Mouse (Mus musculus): ENCODE results near the gene Olfr1499.
"Not testable (repeated sequence)": the region's sequence is repeated elsewhere in the genome, so short reads cannot be mapped to it uniquely, and the experiment has no call there.

The Olfr1499 gene

DNA sequence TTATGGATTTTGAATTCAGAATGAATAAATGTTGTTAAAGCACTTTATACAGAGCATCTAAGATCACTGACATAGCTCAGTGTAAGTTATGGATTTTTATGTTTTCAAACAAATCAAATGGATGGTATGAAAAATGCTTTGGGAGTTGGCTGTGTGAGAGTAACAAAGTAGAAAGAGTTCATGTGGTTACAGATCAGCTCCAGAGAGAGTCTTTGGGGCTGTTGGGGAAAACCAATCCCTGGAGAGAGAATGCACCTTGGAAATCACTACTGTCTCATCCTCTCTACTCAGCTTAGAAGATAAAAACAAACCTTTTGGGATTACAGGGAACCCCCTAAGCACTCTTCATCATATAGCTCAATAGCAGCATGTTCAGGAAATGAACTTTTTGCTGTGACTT lies at the start of gene Olfr1499:
Gene Olfr1499, minus strand, starts transcription at position 101 of the 400 bp plus-strand sequence.
- no peak for DNase-seq (ENCODE audit: low spot score in 2 of 2)

DNA sequence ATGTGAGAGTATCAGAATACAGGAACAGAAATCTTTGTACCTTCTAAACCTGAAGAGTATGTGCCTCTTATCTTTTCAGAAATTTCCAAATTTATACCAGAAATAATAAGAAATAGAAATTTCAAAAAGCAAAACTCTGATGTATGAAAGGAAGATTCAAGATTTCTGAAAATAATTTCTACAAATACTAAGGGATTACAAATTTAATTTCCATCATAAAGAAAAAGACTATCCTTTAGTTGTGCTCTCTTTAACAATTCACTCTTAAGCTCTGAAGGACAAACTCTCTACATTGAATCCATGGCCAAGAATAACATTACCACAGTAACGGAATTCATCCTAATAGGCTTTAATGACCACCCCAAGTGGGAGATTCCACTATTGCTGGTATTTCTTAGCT lies 42.2 kb upstream of the Olfr1499 start, which contains the start of gene Olfr1502:
Gene Olfr1502, plus strand, starts transcription at position 301 of the 400 bp plus-strand sequence.
- DNase-seq (ENCODE audit: low spot score in 2 of 2), result no peak

DNA sequence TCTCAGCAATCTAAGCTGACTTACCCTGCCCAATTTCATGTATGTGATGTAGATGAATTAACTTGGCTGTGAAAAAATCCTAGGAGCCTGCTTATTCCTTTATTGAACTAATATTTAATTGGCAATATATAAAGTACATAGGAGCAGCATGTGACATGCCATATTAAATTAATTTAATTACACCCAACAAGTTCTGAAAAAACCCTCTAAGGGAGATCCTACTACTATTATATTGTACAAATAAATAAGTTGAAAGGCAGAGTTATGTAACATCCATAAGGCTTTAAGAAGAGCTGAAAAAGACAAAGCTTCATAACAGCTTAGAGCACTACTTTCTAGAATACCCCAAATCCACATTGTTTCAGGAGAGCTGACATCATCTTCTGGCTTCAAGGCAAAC lies 31.3 kb upstream of the Olfr1499 start, which contains the start of gene Olfr1501:
Gene Olfr1501, minus strand, starts transcription at position 101 of the 400 bp plus-strand sequence.
- DNase-seq (ENCODE audit: low spot score in 2 of 2), result not testable (repeated sequence)

DNA sequence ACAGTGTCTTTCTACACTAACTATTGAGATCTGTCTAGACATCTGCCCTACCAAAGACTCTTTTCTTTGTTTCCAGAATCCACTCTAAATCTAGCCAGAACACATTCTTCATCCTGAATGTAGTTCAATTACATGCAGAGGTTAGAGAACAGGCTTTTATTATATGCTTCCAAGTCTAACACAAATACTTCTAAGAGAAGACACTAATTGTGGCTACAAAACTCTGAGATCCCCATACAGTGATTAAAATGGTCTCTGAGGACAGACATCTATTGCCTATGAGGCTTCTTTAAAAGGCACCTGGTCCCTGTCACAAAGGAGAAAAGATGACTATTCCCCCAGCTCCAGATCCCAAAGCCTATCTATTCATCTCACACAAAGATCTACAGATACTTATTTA lies 11.1 kb upstream of the Olfr1499 start, which contains the start of gene Olfr1500:
Gene Olfr1500, minus strand, starts transcription at position 101 of the 400 bp plus-strand sequence.
- DNase-seq (ENCODE audit: low spot score in 2 of 2), result no peak

DNA sequence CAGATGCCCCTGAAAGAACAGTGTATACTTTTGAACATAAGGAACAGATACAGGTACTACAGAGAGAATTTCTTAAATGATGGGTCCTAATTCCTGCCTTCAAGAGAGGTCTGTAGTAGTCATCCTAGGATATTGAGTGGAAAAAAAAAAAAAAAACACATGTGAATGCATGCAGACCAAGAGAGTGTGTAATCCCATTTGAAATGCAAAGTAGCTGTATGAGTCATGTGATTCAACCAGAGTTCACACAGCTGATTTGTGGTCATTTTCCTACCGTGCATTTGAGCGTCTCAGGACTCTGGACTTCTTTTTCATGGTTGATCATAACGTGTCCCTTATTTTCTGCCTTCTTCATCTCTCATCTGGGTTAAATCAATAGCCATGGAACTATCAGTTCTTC lies 9.2 kb upstream of the Olfr1499 start:
- DNase-seq (ENCODE audit: low spot score in 2 of 2), result no peak

DNA sequence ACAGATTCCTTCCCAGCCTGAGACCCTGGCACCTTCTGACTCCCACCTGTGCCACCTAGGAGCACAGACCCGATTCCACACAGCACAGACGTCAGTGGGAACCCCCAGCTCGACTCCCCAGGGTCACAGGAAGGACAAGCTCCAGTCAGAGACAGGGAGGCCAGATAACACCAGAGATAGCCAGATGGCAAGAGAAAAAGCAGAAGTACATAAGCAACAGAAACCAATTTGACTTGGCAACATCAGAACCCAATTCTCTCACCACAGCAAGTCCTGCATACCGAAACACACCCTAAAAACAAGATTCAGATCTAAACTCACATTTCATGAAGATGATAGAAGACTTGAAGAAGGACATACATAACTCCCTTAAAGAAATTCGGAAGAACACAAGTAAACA lies 1.6 kb upstream of the Olfr1499 start:
- no peak for DNase-seq (ENCODE audit: low spot score in 2 of 2)

DNA sequence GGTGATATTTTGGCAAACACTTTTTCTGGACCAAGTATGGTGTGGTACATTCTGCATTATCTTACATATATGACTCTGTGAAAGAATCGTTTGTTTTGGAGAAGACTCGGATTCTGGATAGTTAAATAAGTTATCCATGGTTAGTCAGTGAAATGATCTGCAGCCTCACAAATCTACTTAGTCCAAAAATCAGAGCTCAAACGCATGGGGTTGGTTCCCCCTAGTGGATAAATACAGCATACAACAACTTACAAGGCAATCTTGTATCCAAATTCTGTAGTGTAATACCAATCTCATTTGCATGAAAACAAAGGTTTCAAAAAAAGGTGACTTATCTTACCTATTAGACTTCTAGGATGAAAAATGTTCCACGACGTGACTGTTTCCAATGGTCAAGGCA lies 420 bp downstream of the Olfr1499 start:
- DNase-seq (ENCODE audit: low spot score in 2 of 2), result no peak

DNA sequence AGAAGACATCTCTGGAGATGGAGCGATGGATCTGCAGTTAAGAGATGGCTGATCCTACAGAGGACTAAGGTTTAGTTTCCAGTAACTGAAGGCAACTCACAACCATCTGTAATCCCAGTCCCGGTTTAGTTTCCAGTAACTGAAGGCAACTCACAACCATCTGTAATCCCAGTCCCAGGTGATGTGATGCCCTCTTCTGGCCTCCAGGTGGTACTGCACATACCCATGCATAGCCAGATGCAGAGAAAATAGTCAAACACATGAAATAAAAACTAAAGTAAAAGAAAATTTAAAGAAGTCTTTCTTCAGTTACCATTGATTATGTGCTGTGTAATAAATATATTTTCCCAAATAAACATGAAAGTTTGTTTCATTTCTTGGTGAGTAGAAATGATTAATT lies 6.4 kb downstream of the Olfr1499 start:
- no peak for DNase-seq (ENCODE audit: low spot score in 2 of 2)

DNA sequence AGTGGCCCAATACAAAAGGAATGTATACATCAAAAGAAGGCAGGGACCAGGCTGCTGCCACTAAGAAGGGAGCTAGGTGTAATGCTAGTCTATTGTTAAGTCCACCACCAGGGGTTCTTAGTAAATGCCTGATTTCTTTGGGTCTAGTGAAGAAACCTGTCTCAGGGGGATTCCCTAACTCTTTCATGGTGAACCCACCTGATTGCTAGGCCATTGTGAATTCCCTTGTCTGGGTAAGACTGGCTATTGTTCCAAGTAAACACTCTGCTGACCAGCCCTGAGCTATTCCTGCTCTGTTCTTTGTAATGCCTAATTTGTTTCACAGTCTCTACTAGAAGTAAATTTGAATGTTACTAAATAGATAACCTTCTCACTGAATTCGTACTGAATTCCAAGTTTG lies 13.8 kb downstream of the Olfr1499 start:
- DNase-seq (ENCODE audit: low spot score in 2 of 2), result not testable (repeated sequence)

DNA sequence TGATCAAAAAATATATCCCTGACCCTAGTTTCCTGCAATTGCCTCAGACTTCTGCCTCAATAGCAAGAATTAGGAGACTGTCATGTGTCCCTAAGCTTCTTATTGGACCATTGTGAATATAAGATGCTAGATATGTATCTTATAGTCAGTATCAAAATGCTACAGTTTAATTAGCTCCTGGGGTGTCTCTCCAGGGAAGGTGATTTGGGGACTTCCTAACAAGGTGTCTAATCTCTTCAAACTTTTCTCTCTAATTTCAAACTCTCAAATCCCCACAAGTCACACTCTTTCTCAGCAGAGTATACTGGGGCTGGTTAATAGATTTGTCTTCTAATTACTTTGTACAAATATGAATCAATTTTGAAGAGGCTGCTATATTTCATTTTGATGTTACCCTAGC lies 21.1 kb downstream of the Olfr1499 start, which contains the start of gene Olfr1497:
Gene Olfr1497, minus strand, starts transcription at position 101 of the 400 bp plus-strand sequence.
- no peak for DNase-seq (ENCODE audit: low spot score in 2 of 2)

DNA sequence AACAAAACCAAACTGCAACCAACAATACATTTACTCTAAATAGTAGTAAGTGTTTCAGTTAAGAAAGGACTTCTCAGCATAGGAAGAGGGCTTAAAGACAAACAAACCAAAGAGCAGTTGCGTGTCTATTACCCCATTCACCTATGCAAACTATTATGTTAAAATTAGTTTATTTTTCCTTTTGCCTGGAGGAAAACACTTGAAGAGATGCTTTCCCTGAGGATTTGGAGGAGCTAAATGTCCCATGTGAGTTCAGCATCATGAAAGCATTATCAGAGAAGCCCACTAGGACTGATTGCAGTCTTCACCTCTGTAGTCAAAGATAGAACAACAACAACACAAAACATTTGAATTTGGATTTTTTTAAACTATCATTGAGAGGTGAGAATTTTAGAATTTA lies 41.7 kb downstream of the Olfr1499 start, which contains the start of gene Olfr1496:
Gene Olfr1496, plus strand, starts transcription at position 301 of the 400 bp plus-strand sequence.
- DNase-seq (ENCODE audit: low spot score in 2 of 2), result no peak

DNA sequence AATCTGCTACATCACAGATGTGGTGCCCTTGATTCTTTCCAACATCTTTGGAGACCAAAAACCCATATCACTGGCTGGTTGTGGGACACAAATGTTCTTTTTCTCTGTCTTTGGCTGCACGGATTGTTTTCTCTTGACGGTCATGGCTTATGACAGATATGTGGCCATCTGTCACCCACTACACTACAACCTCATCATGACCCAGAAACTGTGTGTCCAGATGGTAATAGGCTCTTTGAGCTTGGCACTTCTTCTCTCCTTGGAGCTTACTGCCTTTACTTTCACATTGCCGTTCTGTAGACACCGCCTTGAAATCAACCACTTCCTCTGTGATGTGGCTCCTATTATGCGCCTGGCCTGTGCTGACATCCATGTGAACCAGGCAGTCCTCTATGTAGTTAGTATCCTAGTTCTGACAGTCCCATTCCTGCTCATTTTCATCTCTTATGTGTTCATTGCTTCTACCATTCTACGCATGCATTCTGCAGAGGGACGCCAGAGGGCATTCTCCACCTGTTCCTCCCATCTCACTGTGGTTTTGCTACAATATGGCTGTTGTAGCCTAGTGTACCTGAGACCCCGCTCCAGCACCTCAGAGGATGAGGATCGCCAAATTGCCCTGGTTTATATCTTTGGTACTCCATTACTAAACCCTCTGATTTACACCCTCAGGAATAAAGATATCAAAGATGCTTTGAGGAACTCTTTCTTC lies 50.5 kb downstream of the Olfr1499 start:
- no peak for DNase-seq (ENCODE audit: low spot score in 2 of 2)

DNA sequence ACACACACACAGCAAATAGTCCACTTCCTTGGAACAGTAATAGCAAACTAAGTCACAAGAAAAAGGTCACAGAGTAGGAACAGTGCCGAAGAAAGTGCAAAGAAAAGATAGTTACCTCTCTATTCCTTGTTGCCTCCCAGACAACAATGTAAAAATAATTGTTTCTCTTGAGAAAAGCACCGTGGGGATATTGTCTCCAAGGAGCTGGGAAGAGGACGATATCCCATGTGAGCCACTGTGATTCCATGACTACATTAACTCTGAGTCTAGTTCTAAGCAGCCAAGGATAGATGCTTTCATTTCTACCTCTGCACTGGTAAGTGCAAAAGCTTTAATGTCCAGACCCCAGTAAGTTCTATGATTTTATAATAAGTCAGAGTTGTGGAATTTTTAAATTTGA lies 54.9 kb downstream of the Olfr1499 start, which contains the start of gene Olfr1495:
Gene Olfr1495, plus strand, starts transcription at position 301 of the 400 bp plus-strand sequence.
- no peak for DNase-seq (ENCODE audit: low spot score in 2 of 2)
